Mouse (Mus musculus) kidney, adult 11 months (tissue): ENCODE data around the gene Vmn1r107.
"Not testable (repeated sequence)": the region's sequence is repeated elsewhere in the genome, so short reads cannot be mapped to it uniquely, and the experiment has no call there.

Source experiments
- DNase-seq: peaks from one replicate; pipeline ENCODE4 v3.0.0; 2022

Gene Vmn1r107

GRCm38 (mm10) chr7:20668618-20669017, at the start of gene Vmn1r107:
Vmn1r107 (plus strand) TSS chr7:20668918.
- DNase-seq, result not testable (repeated sequence)

GRCm38 (mm10) chr7:20703116-20703515, 34.4 kb downstream of the Vmn1r107 start, which contains the start of gene Vmn1r111:
Vmn1r111 (minus strand) TSS chr7:20703216.
- not testable (repeated sequence) for DNase-seq
